ENCODE assay signal across 8 mouse cellular contexts in genomic region chr11:4095171-4096053, GRCm38 (mm10). TPM values are rescaled to one million over a fixed set of nuclear protein-coding genes. Genes with fewer than 3 reads are reported as not detected.
DNase-seq lines count a peak whose midpoint lies in the region; ATAC-seq and TF ChIP-seq lines count a peak whose summit lies in the region.

Gene Mtfp1, minus strand, starts transcription at chr11:4095445.

- intact Hi-C loops in gastrocnemius, adult 2 months (cut with DNase I) = loop anchor here (2.0 to 10.0 kb wide), 2 partner anchors 27 to 749 kb away; partner anchors contain the start of genes Nf2 and Sec14l2

- no peaks in the 10 kb centered on the region for H3K27me3 ChIP-seq in hindbrain, embryonic 16.5 days (replicated peaks; ENCODE audit: control insufficient read depth, insufficient read depth, low read length)

- DNase-seq in R1 (ENCODE audit: low read depth, low spot score) = peak; percentile 55
- peak; percentile 79 for DNase-seq in cerebellum, adult 9-10 months
- peak; percentile 76 for DNase-seq in gastrocnemius, adult 2 months
- peak in 1 of 2 experiments; percentile 56 for DNase-seq in left cerebral cortex, adult 8-10 months (ENCODE audit: low spot score in 2 of 2)
- DNase-seq in right cerebral cortex, postnatal 14 days = peak; percentile 49
- DNase-seq in yolk sac, embryonic 10.5 days (ENCODE audit: low spot score) = peak; percentile 79

- H3K4me1 ChIP-seq in hindbrain, embryonic 16.5 days (ENCODE audit: control insufficient read depth, insufficient read depth, low read depth, low read length) = peaks cover 21% of the 10 kb centered on the region

- H3K79me2 ChIP-seq in macrophage (ENCODE audit: inconsistent target) = no peaks in the 10 kb centered on the region

- ATAC-seq in hindbrain, embryonic 16.5 days = 0 out of 2 replicates have a peak, but pooled peaks have one; percentile 29

- H3K9me3 ChIP-seq in hindbrain, embryonic 16.5 days (ENCODE audit: control insufficient read depth, low read length) = peaks cover 3% of the 10 kb centered on the region; the same call in 1 of the 2 replicates

- H3K4me2 ChIP-seq in hindbrain, embryonic 16.5 days (ENCODE audit: low read length) = peak within 1 kb of the TSS; percentile 75

- TF ChIP-seq CTCF in gastrocnemius, adult 2 months (IDR thresholded peaks at IDR 0.05) = peak; percentile 3; the same call in 1 of the 2 replicates

- whole genome bisulfite sequencing in hindbrain, embryonic 16.5 days = 8% methylated on average over 29 of the region's 34 CpGs
- WGBS in macrophage (ENCODE audit: missing documents) = 17% methylated on average over 23 of the region's 34 CpGs

- peaks cover 11% of the 10 kb centered on the region for H3K36me3 ChIP-seq in hindbrain, embryonic 16.5 days (ENCODE audit: control insufficient read depth, insufficient read depth, low read length)
- H3K36me3 ChIP-seq in macrophage (ENCODE audit: inconsistent target) = no peaks in the 10 kb centered on the region

- peak within 1 kb of the TSS; percentile 83 for H3K4me3 ChIP-seq in gastrocnemius, adult 2 months
- H3K4me3 ChIP-seq in hindbrain, embryonic 16.5 days (ENCODE audit: low read length) = peak within 1 kb of the TSS; percentile 62
- peak within 1 kb of the TSS; percentile 58 for H3K4me3 ChIP-seq in macrophage (ENCODE audit: inconsistent target)

- H3K9ac ChIP-seq in hindbrain, embryonic 16.5 days (ENCODE audit: low read depth, low read length) = peak within 1 kb of the TSS; percentile 67

- H3K27ac ChIP-seq in gastrocnemius, adult 2 months = peak within 1 kb of the TSS; percentile 87
- H3K27ac ChIP-seq in hindbrain, embryonic 16.5 days (ENCODE audit: low read depth, low read length) = peak within 1 kb of the TSS; percentile 83
- H3K27ac ChIP-seq in macrophage = peak within 1 kb of the TSS; percentile 57

RNA-seq across cellular contexts. Expression of gene Mtfp1, which starts in this region (rescaled TPM):
- 10 to 100 TPM; 38.9 to 72.9 TPM for total RNA-seq in gastrocnemius, adult 2 months (2021)
- 14.6 and 15.7 TPM in 2 replicates for polyA plus RNA-seq in hindbrain, embryonic 16.5 days (2015; fragmentation: Nextera tagmentation; extraction: Ambion mirVana)
- 10 to 100 TPM; 67.7 to 84.0 (median 72.4) TPM for total RNA-seq in left cerebral cortex, adult 8-10 months (2022)
- 1 to 10 TPM in 2 of 26 experiments, under 1 TPM in 1, not detected in 23; 0.58 to 2.1 (median 1.9) TPM for total RNA-seq in macrophage (2018; cell fraction: chromatin; rRNA removed)
- 1 to 10 TPM in 9 of 26 experiments, under 1 TPM in 17; 0.27 to 1.5 (median 0.70) TPM for total RNA-seq in macrophage (2018; cell fraction: cytosol; rRNA removed)
- total RNA-seq in macrophage (2018; cell fraction: nucleus; rRNA removed) = 1 to 10 TPM in 2 of 26 experiments, under 1 TPM in 15, not detected in 9; 0.30 to 1.8 (median 0.61) TPM
- polyA plus RNA-seq in macrophage (2018) = 1.4 to 1.6 TPM (median 1.5 TPM) in 3 replicates
